Mouse (Mus musculus): ENCODE results near the gene Sumo2.

DNA sequence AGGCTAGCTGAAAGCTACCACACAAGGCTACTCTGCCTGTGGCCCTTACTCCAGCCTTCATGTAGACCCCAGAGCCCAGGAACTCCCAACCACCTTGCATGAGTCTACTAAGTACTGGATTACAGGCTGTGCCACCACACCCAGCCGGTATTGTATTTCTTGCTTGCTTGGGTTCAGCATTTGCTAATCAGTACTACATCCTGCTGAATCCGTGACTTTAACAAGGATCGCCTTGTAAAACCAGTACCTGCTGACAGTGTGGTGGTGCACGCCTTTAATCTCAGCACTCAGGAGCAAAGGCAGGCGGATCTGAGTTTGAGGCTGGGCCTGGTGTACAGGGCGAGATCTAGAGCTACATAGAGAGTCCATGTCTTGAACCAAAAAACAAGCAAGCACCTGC is 33.4 kb downstream of the Sumo2 start:
- TF ChIP-seq POLR2A (IDR thresholded peaks at IDR 0.05; ENCODE audit: low read depth, low read length) (no peak), CTCF (IDR thresholded peaks at IDR 0.05; ENCODE audit: extremely low read depth, insufficient read length, insufficient replicate concordance, low read depth, low read length) (no peak)

Data from small intestine, adult 2 months (tissue).